Mouse (Mus musculus) monocyte, adult 5-6 weeks (primary cell): ENCODE data around the gene Cobll1. TPM values are rescaled to one million over a fixed set of nuclear protein-coding genes. Genes with fewer than 3 reads are reported as not detected.

Source experiments
- ATAC-seq: fragments of 153-309, 156-312 bp; replicated peaks from 2 replicates; pipeline ENCODE4 v1.8.0; 2017; ENCODE audit warnings: mild to moderate bottlenecking; ENCODE audit not compliant: low TSS enrichment, insufficient number of reproducible peaks, severe bottlenecking, poor library complexity, low FRiP score
- total RNA-seq: library from RNA; stranded (forward); fragments of 200-1000, 200-491, 200-594 nt; gene quantifications from 3 replicates; pipeline ENCODE4 v1.2.3, GENCODE M21; 2017

The Cobll1 gene
- total RNA-seq, 1 experiment from 2014 or later = 3.8 TPM

DNA sequence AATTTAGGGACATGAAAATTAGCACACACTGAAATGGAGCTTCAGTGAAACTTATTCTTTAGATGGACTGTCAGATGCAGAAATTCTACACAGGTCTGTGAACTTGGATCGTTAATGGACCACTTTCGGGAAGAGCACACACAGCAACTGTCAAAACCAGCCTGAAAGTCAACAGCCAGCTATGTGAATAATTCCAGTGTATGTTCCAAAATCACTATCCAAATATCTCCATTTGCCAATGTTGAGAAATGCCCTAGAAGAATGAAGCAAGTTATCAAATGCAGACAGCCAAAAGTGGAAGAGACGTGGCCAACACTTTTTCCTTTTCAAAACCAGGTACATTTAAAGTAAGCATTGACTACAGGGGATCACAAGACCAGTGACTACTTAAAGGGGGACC, 118.2 kb downstream of the Cobll1 start:
- ATAC-seq = no peak

DNA sequence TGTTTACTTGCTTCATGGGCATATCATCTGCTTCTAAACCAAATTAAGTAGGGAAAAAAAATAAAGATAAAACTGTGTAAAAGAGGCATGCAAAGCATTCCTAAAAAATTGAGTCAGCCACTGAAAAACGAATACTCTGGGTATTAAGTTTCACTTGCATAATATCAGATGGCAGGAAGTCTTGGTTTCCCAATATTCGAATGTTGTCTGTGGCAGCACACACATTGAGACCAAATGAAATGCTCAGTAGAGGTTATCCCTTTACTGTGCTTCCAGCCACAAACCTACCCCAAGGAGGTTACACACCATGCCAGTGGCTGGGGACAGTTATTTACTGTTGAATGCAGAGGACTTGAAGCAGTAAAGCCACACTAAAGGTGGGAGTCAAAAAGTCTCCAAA, 119.1 kb downstream of the Cobll1 start:
- no peak for ATAC-seq

DNA sequence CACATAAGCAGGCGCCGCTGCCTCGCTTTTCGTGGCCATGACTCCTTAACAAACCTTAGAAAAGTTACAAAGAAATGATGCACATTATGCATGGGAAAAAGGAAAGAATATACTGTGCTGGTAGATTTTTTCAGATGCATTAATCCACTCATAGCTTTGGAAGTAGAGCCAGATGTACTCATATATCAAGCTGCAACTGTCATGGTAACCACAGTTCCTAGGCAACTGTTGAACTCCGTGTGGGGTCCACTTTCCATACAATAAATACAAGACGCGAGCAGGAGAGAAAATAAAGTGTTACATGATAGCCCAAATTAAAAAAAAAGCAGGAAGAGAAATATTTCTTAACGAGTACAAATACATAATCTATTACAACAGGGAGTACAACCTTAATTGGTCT, 119.5 kb downstream of the Cobll1 start:
- no peak for ATAC-seq

DNA sequence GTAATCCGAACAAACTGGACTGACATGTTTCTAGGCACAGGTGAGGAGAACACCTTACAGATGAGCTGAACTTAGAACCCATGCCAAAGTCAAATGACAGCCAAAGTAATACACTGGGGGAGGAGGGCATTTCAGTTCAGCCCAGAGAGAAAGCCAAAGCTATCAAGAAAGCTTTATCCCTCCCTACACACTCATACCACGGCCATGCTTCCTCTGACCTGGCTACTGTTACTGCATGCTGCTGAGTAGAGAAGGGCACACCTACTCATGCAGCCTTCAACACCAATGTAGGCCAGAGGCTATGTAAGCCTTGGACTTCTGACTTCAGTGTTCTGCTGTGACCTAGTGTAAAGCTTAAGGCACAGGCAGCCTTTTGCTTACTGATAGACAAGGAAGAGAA, 120.1 kb downstream of the Cobll1 start:
- ATAC-seq = no peak

DNA sequence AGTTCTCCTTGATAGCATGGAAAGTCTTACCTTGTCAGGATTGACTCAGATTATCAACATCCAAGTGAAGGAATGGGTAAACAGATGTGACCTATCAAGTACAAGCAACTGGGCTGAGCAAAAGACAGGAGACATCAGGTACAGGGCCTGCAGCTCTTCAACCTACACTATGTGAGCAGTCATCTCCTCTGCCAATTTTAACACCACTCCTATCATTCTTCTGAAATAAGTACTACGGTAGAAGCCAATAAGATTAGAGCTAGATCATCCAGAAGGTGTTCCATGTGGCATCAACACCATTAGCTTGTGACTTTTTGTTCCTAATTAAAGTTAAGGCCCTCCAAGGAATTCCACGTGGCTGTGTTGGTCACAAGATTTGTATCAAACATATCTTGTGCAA, 121.3 kb downstream of the Cobll1 start:
- no peak for ATAC-seq

DNA sequence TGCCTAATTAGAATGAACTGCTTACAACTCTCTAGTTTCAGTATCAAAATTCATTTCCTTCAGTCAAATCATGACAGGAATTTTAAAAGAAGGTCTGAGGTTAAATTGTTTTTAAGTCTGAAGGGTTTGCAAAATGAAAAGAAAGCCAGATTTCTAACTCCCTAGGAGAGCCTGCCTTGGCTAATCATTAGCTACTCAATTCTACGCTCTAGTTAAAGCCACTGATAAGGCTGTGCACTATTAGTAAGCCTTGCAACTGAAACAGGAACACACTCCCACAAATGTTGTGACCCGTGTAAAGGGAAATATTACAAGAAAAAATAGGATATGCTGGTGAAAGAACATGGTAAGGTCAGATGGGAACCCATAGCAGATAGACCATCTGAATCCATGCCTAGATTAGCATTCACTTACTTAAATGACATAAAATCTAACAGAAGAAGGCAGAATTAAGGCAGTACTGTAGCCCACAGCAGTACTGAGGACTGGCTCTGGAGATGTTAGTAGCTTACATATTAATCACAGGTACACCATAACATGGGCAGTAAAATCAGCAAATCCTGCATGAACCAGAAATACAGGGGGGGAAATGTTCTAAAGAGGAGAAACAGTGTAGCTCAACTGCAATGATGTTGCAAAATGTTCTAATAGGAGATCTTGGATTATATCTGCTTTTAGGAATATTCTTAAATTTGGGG, 122.6 kb downstream of the Cobll1 start:
- ATAC-seq = no peak

DNA sequence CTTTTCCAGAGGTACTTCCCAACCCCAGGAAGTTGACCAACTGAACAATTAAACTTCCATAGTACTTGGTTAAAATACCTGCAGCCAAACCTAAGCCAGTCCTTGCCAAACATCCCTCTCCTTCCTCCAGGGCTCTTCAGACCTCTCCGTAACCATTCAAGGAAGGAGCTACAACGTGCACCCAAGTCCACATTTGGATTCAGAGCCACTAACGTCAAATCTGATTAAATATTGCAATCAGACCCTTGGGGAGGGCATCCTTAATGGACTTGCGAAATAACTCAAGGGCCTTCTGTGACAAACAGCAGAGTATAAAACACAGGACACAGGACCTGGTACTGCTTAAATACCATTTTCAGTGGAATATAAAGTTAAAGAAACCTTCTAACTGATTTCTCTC, 126.0 kb downstream of the Cobll1 start:
- no peak for ATAC-seq

DNA sequence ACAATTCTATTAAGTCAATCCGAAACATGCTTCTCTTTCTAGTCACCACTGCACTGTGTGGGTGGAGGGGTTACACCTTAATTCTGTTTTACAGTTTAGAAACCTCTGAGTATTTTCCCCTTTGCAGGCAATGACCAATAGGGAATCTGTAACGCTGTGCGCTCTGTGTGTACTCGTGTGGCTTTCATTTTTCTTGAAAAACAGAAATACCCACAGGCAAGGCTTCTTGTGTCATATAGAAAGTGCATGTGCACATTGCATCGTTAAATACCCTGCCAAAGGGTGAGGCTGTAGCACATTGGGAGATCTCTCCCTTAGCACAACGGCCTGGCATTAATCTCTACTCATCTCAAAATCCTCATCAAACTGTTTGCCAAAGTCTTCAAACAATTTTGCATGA, 134.6 kb downstream of the Cobll1 start:
- ATAC-seq = no peak

DNA sequence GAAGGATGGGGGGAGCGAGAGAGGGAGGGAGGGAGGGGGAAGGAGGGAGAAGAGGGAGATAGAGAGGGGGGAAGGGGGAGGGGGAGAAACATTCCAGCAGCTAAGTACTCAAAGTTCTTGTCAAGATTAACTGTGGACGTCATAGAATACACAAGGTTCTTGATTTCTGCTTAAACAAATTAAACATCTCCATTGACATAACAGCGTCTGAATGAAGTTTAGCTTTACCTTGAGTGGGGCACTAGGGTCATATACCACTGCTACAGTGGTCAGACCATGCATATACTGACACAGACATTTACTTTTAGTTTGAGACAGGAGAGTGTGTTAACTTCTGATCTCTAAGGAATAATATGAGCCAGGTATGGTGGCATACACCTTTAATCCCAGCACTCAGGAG, 135.4 kb downstream of the Cobll1 start:
- no peak for ATAC-seq

DNA sequence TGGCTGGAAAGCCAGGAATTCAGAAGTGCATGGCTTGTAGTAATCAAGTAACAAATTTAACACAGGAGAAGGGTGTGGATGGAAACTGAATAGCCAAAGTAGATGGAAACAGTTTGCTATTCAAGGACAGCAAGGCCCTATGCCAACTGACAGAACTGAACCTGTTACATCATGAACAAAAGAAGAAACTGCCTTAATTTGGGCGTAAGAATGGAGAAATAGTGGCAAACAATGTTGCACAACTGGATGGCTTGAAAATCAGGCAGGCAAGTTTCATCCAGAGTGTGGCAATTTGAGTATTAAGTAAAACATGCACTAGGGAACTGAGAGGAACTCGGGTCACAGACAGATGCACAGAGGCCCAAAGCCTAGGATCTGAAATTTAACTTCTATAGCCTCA, 137.8 kb downstream of the Cobll1 start:
- peak; percentile 87 for ATAC-seq

DNA sequence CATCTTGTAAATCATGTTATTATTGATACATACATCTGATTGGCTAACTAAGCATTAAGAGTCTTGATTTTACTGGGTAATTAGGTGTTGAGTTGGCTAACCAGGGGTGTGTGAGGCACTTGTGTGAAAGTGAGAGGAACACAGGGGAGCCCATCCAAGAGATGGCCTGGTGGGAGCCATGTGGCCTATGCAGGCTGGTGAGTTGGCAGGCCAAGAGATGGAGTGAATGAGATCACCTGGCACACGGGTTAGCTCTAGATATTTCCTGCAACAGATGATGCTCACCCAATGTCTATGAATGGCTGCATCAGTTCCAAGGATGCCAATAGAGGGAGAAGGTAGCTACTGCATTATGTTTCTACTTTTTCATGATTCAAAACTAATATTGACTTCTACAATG, 139.2 kb downstream of the Cobll1 start:
- ATAC-seq = no peak

DNA sequence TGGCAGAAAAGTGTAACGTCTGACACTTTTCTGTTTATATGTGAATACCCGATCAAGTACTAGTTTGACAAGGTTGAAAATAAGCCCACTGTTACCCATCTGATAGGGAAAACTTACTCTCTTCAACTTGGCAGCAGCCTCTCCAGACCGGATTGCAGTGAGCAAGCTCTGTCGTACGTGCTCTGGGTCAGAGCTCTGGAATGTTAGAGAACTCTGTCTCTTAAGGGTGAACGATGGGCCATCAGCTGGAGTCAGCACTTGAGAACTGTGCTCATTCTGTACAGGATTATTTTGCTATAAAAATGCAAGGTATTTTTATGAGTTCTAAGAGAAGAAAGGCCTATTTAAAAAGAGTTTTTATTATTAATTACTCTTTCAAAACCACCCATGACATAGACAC, 143.6 kb downstream of the Cobll1 start:
- no peak for ATAC-seq

DNA sequence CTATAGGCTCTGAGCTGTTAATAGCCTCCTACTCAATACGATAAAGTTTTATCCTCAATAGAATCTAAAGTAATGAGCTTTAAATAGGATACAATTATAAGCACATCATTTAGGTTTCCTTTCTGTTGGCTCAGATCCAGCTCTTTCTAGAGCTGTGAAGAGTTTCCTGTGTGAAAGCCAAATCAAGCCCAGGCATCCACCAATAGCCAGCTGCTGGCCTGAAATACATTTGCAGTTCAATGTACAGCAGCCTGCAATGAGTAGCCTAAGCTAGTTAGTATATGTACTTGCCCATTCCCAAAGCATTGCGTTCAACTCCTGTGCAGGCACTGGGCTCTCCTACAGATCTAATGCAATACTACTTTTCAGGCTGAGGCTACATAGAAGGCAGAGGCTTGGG, 145.2 kb downstream of the Cobll1 start:
- ATAC-seq = no peak

DNA sequence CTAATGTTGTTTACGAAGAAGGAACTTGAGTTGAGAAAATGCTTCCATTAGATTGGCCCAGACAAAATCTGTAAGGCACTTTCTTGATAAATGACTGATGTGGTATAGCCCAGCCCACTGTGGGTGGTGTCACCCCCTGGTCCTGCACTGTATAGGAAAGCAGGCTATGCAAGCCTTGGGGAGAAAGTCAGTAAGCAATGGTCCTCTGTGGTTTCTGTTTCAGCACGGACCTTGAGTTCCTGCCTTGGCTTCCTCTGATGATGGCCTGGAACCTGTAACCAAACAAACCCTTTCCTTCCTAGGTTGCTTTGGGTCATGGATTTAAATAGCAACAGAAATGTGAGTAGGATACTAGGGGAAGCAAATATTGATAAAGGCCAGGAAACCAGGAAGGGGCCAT, 148.2 kb downstream of the Cobll1 start:
- no peak for ATAC-seq

DNA sequence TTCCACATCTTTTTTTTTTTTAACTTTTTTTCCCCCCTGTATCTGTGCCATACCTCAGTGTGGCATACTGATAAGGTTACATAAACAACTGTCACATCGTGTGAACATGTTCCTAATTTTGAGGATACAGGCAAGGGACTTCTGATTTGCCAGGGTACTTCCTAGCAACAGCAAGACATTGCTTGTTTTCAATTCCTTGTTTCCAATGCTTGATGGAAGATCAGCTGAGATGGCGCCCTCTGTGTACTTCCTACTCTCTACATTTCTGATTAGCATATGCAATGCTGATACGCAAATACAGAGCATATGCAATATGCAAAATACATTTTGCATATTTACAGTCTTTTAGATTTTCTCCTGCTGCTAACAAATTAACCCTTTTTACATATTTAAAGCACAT, 152.0 kb downstream of the Cobll1 start:
- ATAC-seq = no peak

DNA sequence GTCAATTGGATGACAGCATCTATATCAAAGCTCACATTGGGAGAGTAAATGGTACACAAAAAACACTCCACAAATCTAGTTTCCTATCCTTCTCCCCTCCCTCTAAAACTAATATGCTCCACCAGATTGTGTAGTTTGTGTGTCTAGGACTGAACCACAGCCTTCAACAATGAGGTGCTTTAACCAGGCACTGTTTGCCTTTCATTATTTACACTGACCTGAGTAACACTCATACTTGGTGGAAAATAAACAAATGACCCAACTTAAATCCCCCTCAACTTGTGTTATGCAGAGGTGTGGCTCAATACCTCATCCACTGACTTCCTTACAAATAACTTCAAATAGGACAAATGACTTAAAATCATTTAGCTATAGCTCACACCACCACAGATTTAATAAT, 155.8 kb downstream of the Cobll1 start:
- ATAC-seq = no peak

DNA sequence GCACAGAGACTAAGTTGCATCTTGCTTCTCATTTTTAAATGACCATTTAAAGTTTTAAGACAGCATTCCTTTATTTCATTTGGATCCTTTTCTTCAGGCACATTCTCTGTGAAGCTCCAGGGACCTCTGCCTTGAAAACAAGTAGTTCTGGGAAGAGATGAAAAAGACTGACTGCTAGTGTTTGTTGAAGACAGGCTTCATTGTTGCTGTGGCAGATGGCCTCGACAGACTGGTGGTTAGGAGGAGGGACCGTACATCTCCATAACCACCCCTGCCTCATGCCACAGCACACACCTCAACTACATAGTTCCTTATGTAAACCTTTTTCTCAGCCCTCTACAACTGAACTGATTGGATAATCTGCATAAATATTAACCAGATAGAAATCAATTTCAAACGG, 161.7 kb downstream of the Cobll1 start:
- ATAC-seq = no peak

DNA sequence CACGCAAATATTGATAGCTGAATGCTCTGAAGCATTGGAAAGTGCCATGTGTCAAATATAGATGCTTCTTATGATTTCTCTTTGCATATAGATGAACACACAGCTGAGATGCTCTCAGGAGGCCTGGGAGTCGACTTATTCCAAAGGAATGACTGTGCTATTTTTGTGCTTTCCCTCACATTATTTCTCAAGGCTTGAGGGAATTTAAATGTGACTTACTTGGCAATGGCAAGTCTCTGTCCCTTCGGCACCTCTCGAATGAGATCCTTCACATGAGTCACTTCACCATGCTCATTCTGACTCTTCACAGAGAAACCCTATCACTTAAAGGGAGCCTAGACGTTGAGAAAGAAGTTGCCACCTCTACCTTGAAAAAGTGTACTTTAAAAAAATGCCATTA, 163.4 kb downstream of the Cobll1 start:
- no peak for ATAC-seq

DNA sequence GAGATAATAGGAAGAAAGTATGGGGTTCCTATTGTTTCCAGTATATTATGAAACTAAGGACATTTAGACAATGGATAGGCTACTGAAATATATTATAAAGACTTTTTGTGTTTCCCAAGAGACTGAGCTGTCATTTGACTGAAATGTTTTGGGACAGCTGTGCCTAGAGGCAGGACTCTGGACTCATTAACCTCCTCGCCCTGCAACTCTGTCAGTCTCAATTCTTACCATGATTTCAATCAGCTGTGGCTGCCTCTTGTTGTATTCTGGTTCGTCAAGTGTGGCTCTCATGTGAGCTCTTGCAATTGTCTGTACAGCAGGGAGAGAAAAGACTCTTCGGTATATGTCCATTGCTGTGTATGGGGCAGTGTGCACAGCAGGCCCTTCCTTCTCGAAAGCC, 163.8 kb downstream of the Cobll1 start:
- ATAC-seq = no peak

DNA sequence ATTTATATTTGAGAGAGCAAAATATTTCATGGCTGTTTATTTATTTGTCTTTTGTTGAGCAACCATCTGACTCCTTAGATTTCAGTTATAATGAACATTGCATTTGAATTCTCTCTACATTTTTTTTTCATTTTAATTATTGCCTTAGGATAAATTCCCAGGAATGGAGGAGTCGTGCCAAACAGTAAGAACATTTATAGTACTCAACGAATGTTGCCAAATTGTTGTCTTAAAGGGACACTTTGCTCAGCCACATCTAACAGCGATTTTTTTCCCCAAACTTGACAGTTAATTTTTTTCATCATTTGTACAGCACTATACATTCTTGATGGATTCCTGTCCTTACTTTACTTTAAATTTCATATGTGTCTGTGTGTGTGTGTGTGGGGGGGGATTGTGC, 167.0 kb downstream of the Cobll1 start:
- no peak for ATAC-seq

DNA sequence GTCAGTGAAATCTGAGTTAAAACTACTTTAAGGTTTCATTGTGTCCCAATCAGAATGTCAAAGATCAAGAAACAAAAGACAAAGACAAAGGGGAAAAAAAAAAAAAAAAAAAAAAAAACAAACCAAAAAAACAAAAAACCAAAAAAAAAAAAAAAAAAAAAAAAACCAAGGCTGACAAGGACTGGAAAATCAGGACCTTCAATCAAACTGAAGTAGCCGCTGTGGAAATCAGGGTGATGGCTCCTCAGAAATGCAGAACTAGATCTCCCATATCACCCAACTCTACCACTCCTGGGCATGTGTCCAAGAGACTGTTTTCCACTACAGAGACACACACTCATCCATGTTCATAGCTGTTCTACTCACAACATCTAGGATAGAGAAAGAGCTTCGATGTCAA, 185.4 kb downstream of the Cobll1 start:
- no peak for ATAC-seq
